Mouse (Mus musculus) thymus, postnatal 0 days (tissue): Measurements from ENCODE around the gene Dazap2. TPM values are rescaled to one million over a fixed set of nuclear protein-coding genes. Genes with fewer than 3 reads are reported as not detected.

Experiments used
- microRNA-seq: library from miRNA; unstranded; fragments of <30 nt; microRNA quantifications from one replicate; pipeline ENCODE4, GENCODE M21; 2016; ENCODE audit warnings: borderline number of aligned reads
- polyA plus RNA-seq: library from polyadenylated mRNA; unstranded; fragments of >200 nt; fragmentation: Nextera tagmentation; extraction: Ambion mirVana; gene quantifications from 2 replicates; pipeline ENCODE4 v1.2.1, GENCODE M21; 2015

Gene Dazap2
- polyA plus RNA-seq, 1 experiment from 2014 or later, result 266 TPM

Small RNA genes lying within 50 kb of the gene (microRNA-seq; reads per million reads assigned to microRNA genes)
- gene Mir6961, result not detected

Other genes starting within 250 kb of the Dazap2 start
- 0.16 and 0.18 TPM in 2 replicates for gene Gm5475, start 193.2 kb upstream of the Dazap2 start, polyA plus RNA-seq
- gene Slc11a2, start 190.3 kb upstream of the Dazap2 start, polyA plus RNA-seq, result 23.8 and 27.3 TPM in 2 replicates
- 25.2 and 26.3 TPM in 2 replicates for gene Letmd1, start 146.3 kb upstream of the Dazap2 start, polyA plus RNA-seq
- gene Csrnp2, start 119.9 kb upstream of the Dazap2 start, polyA plus RNA-seq, result 6.3 and 6.6 TPM in 2 replicates
- 7.0 and 8.4 TPM in 2 replicates for gene Tfcp2, start 63.3 kb upstream of the Dazap2 start, polyA plus RNA-seq
- gene Pou6f1, start 15.4 kb upstream of the Dazap2 start, polyA plus RNA-seq, result 18.7 and 21.6 TPM in 2 replicates
- 4.8 TPM in 2 replicates for gene Smagp, start 21.6 kb downstream of the Dazap2 start, polyA plus RNA-seq
- gene Bin2, start 54.2 kb downstream of the Dazap2 start, polyA plus RNA-seq, result 33.1 and 45.9 TPM in 2 replicates
- 6.2 and 13.1 TPM in 2 replicates for gene Cela1, start 72.6 kb downstream of the Dazap2 start, polyA plus RNA-seq
- gene Galnt6, start 114.0 kb downstream of the Dazap2 start, polyA plus RNA-seq, result 16.6 and 16.9 TPM in 2 replicates
- gene Slc4a8, start 146.4 kb downstream of the Dazap2 start, polyA plus RNA-seq, result 2.1 and 2.7 TPM in 2 replicates